Mouse (Mus musculus): ENCODE results near the gene Klf16. TPM values are rescaled to one million over a fixed set of nuclear protein-coding genes. Genes with fewer than 3 reads are reported as not detected.

The Klf16 gene
- total RNA-seq, 1 experiment from 2014 or later = 10.6 TPM

DNA sequence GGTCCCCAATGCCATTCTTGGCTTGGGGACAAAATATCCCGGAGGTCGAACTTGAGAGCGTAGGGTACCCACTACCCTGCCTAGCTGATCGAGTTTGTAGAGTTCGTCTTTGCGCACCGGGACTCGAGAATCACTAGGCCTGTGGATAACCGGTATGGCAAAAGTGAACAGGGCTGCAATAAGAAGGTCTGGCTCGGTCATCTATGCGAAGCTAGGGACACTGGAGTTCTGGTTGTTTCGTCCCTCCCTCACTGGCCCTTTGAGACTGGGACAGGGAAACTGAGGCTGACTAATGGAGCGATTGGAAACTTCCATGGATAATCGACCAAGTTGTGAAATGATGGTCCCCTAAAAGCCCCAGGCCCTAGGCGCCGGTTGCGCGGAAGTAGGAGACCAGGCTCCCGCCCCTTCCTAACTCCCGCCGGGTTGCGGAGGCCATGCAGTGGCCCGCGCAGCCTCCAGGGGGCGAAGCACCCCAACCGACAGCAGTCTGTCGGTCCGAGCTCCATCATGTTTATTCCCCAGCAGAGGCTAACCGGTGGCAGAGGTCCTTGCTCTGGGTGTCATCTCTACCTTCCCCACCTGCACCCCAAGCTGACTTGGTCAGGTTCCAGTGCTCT is 1.1 kb upstream of the Klf16 start:
- peak; percentile 61 for ATAC-seq (replicated peaks; ENCODE audit: low read depth, poor library complexity, severe bottlenecking)

DNA sequence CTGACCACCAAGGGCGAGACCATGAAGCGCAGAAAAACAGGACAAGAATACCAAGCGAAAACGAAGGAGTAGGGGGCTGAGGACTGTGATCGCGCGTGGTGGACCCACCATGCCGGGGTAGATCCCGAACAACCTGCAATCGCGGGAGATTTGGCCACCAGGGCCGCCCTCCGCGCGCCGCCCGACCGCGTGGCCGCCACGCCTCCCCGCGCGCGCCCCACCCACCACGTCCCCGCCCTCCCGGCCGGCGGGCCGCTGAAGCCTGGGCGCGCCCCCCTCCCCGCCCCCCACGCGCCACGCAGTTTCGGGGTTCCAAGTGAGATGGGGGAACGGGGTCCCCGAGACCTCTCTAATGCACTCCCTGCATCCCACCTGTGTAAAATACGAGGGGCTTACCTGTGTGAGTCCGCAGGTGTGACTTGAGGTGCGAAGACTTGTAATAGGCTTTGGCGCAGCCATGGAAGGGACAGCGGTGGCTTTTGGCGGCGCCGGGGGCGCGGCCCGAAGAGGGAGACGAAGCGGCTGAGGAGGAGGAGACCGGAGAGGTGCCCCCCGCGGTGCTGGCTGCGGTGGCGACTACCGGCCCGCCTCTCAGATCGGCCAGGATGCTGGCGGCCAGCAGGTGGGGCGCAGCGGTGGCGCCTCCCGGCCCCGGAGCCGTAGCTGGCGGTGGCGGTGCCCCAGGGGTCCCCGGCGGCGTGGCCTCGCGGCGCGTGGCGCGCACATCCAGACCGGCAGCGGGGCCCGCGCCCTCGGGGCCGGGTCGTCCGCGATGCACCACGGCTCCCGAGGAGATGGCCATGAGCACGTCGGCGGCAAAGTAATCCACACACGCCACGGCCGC is 548 bp downstream of the Klf16 start:
- no peak for ATAC-seq (replicated peaks; ENCODE audit: low read depth, poor library complexity, severe bottlenecking)

DNA sequence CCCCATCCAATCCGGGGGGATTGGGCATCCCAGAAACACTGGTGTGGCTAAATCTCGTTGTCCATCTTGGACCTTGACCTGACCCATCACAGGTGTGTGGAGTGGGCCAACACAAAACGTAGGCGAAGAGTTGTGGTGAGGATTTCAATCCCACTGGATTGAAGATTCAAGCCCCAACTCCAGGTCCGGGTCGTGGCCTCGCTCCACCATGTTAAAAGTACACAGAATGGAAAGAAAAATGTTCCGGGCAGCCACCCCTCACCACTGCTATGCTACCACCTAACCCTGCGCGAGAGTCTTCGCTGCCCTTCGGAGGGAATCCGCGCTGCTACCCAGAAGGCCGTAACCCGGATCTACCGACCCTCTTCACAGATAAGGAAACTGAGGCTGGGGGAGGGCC is 1.2 kb downstream of the Klf16 start:
- no peak for ATAC-seq (replicated peaks; ENCODE audit: low read depth, poor library complexity, severe bottlenecking)

DNA sequence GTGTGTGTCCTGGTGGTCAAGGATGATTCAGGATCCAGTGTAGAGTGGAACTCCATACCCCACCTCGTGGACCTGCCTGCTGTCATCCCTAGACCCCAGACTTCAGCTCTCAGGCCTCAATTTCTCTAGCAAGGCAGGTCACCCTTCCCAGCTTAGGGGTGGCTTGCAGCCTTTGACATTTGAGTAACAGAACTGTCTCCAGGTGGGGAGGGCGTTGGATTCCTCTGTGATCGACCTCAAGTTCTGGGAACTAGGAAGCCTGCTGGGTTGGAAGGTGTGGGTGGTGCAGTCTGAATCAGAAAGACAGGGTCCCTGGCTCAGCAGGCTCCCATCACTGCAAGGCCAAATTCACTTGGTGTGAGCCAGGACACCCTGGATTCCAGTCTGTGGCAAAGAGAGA is 2.2 kb downstream of the Klf16 start:
- ATAC-seq (replicated peaks; ENCODE audit: low read depth, poor library complexity, severe bottlenecking) = no peak

DNA sequence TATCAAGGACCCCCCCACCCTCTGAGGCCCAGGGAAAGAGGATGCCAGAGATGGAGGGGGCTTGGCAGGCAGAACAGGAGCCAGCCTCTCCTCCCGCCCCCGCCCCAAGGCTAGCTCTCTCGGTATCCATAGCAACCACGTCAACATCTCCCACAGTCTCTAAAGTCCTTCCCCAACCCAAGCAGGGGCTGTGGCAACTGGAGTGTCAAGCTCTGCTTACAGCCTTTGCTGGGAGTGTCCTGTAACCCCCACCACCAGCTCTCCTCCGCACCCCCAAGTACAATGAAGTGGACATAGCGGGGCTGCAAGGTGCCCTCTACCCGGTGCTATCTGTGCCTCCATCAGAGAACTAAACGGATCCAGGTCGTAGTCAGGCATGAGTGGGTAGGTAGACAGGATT is 3.2 kb downstream of the Klf16 start:
- no peak for ATAC-seq (replicated peaks; ENCODE audit: low read depth, poor library complexity, severe bottlenecking)

DNA sequence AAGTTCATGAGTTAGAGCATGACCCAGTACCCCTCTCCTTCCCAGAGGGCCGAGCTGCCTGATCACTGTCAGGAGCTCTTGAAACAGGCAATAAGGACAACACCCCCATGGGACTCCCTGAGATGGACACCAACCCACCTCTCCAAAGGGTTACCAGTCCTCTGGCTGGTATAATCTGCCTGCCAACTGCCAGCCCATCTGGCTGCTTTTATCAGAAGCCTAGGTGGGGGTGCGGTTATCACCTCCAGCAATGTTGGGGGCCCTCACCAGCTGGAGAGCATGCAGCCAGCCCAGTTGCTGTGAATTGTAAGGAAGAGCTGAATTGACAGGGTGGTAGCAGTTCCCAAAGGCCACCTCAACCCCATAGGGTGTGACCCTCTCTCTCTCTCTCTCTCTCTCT is 4.6 kb downstream of the Klf16 start:
- ATAC-seq (replicated peaks; ENCODE audit: low read depth, poor library complexity, severe bottlenecking) = no peak

DNA sequence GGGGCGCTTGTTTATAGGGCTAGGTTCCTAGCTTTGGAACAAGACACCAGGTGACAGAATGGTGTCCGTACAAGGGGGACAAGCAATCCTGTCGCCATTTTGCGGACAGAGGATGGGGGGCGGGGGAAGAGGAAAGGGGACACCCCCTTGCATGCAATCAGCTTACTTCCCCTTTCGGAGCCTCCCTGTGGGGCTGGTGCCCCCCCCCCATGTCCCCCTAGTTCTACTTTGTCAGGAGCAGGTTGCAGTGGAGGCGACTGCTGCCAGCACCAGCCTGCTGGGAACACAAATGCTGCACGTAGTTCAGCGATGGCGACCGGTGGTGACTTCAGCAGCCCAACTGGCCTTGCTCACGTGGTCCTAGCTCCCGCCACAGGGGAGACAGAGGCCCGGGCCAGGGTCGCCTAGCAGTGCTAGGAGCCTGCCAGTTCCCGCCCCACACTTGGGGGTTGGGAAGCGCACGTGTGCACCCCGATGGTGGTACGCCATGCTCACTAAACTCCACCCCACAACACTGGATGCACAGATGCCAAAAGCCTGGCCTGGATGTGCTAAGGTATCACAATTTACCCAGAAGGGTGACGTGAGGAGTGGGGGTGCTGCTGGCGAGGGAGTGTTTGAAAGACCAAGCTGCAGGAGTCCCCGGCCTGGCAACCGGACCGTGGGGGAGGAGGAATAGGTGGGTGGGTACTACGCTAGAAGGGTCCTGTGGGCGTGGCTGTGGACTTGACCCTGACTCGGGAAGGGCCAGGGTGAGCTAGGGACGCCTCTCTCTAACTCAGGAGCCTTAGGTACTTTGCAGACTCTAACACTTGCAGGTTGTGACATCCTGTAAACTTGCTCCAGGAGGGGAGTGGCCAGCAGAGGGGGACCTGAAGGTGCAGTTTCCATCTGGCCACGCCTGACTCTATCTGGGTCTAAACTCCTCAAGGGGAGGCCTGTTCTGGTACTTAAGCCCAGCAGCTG is 6.0 kb downstream of the Klf16 start:
- ATAC-seq (replicated peaks; ENCODE audit: low read depth, poor library complexity, severe bottlenecking) = peak; percentile 14

DNA sequence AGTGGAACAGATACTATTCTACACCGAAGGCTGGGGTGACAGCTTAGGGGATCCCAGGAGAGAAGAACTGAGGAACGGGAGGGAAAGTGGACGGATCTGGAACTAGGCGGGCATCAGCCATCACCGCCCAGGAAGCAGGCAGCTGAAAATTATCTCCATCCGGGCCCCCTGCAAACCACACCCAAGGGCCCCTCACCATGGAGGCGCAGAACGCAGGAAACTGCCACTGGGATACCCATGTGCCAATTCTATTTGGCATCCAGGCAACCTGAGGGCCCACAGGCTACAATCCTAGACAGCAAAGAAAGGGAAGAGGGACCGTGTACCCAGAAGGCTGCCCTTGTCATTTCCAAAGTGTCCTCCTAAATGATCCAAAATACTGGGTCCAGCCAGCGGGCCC is 6.7 kb downstream of the Klf16 start:
- ATAC-seq (replicated peaks; ENCODE audit: low read depth, poor library complexity, severe bottlenecking) = no peak

DNA sequence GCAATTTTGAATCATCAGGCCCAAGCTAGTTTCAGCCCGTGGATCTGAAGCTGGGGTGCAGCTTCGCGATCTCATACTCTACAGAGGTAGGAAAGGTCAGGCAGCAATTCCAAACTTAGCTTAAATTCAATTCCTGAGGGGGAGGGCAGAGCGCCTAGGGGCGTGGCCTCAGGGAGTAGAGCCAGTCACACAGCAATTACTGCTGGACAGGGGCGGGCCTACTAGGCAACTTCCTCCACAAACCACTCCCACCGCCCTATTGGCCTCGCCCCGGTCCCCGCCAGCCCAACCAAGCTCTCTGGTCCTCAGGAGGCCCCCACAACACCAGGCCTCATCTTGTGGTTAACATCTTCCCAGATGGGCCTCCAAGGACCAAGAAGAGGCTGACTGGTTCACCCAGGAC is 7.5 kb downstream of the Klf16 start:
- ATAC-seq (replicated peaks; ENCODE audit: low read depth, poor library complexity, severe bottlenecking) = peak; percentile 72

DNA sequence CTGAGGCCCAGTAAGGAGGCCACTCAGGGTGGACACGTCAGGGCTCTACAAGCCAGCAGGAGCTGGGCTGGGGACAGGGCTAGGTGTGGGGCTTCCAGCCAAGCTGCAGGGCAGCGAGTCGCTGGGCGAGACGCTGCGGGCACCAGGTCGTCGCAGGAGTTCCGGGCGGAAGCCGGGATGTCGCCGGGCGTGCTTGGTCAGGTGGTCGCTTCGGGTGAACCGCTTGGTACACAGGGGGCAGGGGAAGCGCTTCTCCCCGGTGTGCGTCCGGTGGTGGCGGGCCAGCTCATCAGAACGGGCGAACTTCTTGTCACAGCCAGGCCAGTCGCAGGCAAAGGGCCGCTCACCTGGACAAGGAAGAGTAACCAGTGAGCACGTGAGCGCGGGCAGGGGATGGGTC is 8.2 kb downstream of the Klf16 start:
- no peak for ATAC-seq (replicated peaks; ENCODE audit: low read depth, poor library complexity, severe bottlenecking)

DNA sequence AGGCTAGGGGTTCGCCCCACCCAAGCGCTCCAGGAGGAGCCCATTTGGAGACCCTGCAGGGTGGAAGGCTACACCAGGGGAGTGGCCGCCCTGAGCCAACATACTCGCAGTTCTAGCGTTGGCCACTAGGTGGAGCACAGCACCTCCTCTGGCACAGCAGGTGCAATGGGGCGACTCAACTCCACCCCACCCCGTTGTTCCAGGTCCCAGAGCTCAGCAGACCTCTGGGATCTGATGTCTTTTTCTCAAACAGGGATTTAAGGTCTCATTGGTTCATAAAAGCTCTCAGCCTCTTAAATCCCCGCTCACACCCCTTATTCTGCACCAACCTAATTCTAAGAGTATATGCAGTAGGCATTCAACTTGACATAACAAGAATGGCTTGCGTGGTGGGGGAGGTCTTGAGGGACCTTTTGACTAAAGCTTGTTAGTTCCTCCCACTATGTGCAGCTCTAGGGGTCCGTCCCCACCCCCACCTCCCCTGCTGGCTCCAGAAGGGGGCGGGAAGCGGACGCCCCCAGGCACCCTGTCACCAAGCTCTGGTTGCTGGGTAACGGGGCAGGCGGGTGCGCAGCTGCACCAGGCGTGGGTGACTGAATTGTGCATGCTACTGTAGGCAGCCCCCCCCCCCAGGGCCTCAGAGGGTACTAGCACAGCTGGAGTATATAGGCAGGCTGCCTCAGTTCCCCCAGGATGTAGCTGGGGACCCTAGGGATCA is 10.6 kb downstream of the Klf16 start:
- peak; percentile 42 for ATAC-seq (replicated peaks; ENCODE audit: low read depth, poor library complexity, severe bottlenecking)

DNA sequence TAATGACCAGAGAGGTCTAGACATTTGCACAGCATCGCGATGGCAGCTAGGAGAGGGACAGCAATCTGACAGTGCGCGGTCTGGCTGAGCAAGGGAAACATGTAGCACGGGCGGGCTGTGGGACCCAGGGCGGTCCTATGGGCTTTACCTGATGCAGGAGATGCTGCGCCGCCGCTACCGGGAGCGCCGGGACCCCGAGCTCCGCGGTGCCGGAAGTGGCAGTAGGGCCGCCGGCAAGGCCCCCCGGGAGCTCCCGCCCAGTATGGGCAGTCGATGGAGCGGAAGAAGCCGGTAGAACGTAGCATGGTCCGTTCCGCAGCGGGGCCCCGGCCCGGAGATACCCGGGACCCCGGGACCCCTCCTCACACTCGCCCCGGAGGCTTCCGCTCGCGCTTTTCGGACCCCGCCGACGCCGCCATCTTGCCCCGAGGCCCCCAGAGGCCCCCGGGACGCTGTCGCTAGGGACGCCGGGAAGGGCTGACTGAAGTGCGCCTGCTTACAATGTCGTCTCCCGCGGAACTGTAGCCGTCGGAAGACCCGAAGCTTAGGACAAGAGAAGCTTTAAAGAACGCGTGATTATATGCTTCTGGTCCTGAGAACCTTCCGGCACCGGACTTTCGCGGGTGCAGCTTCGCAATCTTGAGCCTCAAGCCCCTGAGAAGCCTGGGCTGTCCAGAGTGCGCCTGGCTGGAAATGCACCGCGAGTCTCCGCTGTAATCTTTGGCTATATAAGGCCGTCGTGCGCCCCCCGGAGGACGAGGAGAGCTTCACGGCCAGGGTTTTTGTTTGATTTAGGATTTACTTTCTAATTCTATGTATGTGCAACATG is 15.8 kb downstream of the Klf16 start, which contains the start of gene Rexo1:
Gene Rexo1 (minus strand): TSS at position 445 of the 829 bp plus-strand sequence.
- ATAC-seq (replicated peaks; ENCODE audit: low read depth, poor library complexity, severe bottlenecking) = peak; percentile 82

DNA sequence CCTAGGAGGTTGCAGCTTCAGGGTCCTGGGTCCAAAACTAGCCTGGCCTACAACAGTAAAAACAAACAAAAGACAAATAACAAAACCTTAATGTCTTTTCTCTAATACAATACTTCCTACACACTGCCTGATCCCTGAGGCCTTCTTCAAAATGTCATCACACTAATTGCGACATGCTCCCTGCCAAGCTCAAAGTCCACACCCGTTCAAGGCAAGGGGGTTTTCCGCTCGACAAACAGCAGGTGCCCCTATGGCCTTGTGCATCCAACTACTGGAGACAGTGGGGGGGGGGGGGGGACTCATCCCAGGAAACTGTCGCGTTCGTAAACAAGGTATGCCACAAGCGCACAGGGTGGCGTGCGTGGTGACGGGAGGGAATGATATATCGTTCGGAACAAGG is 16.5 kb downstream of the Klf16 start:
- ATAC-seq (replicated peaks; ENCODE audit: low read depth, poor library complexity, severe bottlenecking) = no peak

DNA sequence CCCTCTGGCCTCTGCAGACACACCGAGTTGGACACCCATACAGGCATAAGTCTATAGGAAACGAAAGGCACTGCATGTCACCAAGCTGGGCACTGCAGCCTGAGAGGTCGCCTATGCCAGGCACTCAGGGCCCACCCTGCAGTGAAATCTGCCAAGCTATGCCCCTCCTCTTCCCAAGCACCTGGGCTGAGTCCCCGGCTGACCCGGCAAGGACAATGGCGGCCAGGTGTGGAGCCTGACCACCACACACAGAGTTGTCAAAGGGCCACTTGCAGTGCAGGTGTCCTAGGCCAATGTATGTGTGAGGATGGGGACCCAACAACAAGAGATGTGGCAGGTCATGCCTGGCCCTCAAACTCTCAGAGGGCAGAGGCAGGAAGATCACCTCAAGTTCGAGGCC is 17.7 kb downstream of the Klf16 start:
- ATAC-seq (replicated peaks; ENCODE audit: low read depth, poor library complexity, severe bottlenecking) = no peak

DNA sequence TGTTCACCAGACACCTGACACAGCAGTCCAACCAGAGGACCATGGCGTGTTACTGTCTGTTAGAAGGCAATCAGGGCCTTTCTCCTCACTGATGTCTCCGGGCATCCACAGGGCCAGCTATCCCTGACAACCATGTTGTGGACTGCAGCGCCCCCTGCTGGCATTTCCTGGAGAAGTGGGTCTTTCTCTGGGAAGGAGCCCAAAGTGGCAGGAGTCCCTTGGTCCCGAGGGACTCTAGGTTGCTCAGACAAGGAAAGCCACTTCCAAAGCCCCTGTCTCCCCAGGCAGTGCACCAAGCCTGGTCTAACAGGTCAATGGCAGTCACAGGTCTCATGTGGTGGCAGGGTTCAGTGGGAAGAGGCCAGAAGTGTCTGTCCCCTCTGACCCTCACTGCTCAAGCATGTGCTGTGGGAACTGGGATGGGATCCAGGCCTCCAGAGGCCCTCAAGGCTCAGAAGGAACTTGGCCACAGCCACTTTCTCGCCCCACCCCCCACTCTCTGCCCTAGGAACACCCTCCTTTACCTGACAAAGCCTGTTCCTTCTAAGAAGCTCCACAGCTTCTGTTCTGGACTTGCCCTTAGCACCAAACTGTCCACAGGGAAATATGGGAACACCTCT is 19.7 kb downstream of the Klf16 start:
- 0 out of 2 replicates have a peak, but pooled peaks have one; percentile 30 for ATAC-seq (replicated peaks; ENCODE audit: low read depth, poor library complexity, severe bottlenecking)

DNA sequence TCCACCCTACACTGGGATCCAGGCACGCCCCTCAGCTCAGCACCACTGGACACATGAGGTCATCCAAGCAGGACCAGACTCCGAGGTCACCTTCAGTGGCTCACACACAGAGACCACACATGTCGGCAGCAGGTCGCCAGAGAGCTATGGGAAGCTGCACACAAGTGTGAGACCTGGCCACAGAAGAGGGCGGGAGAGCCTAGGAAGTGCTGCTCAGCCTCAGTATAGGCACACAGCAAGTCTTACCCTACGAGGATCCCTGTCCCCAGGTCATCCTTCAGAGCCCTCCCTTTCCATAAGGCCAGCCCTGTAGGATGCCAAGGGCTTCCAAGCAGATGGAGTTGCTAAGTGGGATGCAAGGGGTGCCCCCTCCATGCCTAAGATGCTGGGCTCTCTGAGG is 23.1 kb downstream of the Klf16 start:
- ATAC-seq (replicated peaks; ENCODE audit: low read depth, poor library complexity, severe bottlenecking) = no peak

DNA sequence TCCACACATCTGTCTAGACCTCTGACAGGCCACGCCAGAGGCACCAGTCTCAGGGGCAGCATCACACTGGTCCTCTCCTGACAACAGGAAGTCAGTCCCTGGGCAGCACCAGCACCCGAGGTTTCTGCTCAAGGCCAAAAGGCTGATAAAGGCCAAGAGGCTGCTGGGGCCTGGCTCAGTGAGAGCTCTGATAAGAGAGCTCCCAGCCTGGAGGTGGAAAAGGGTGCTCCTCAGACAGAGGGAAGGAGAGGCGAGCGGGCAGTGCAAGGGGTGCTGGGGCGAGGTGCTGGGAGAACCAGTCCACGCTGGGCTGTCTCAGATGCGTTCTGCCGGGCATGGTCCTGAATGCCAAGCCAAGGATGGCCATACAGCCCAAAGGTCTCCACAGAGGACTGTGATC is 23.5 kb downstream of the Klf16 start:
- peak; percentile 67 for ATAC-seq (replicated peaks; ENCODE audit: low read depth, poor library complexity, severe bottlenecking)

DNA sequence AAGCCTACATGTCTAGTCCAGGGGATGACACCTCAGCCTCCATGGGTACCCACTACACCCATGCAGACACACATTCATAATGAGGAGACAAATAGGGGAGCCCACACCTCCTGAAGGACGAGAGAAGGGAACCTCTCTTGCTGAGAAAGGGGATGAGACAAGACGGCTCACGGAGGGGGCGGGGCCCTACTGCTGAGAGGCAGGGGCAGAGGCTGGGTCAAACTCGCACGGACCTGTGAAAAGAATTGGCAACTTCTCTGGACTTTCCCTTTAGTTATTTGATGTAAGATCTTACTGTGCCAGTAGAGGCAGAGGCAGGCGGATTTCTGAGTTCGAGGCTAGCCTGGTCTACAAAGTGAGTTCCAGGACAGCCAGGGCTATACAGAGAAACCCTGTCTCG is 24.8 kb downstream of the Klf16 start:
- no peak for ATAC-seq (replicated peaks; ENCODE audit: low read depth, poor library complexity, severe bottlenecking)

DNA sequence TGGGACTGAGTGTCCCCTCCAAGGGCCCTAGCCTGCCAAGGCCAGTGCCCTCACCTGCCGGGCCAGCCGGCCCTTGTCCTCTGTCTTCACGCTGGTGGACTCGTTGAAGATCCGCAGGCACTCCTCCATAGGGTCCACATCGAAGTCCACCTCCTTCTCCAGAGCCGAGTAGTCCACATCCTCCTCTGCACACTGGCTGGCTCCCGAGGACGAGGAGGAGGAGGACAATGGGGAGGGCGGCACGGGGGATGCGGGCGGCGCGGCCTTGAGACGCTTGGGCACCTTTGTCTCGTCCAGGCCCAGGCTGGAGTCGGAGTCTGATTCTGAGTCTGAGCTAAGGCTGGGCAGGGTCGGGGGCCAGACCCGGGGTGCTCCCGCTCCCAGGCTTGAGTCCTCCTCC is 27.8 kb downstream of the Klf16 start:
- no peak for ATAC-seq (replicated peaks; ENCODE audit: low read depth, poor library complexity, severe bottlenecking)

All from common myeloid progenitor, adult 5-6 weeks (primary cell).